Mouse (Mus musculus) Muller cell, postnatal 12 days (primary cell): ENCODE measurements at regions not wholly inside any gene's neighbourhood (a gene's known extent, or its start where the extent isn't known, plus 50 kb on each side); places are given as distances from the start of the nearest gene placed in this dataset.

ENCODE experiments used
- DNase-seq: peaks from one replicate; pipeline ENCODE4 v3.0.0-alpha.2; 2015; ENCODE audit errors: inconsistent ontology term

GRCm38 (mm10) chr11:63570646-63571045 is 351.4 kb downstream of the Hs3st3b1 start:
- no peak for DNase-seq

GRCm38 (mm10) chr11:63573271-63573670 is 348.8 kb downstream of the Hs3st3b1 start:
- DNase-seq, result no peak

GRCm38 (mm10) chr11:63583321-63583720 is 338.8 kb downstream of the Hs3st3b1 start:
- no peak for DNase-seq

GRCm38 (mm10) chr11:63585216-63585869 is 336.7 kb downstream of the Hs3st3b1 start:
- no peak for DNase-seq

- no peak for DNase-seq
These were observed 301.9 kb downstream of the Hs3st3b1 start for GRCm38 (mm10) chr11:63620220-63620619.

GRCm38 (mm10) chr11:63630336-63630735 is 291.8 kb downstream of the Hs3st3b1 start:
- DNase-seq, result no peak

- DNase-seq, result no peak
These were observed 265.0 kb downstream of the Hs3st3b1 start for GRCm38 (mm10) chr11:63657057-63657456.

GRCm38 (mm10) chr11:63665268-63665934 is 256.7 kb downstream of the Hs3st3b1 start:
- no peak for DNase-seq

GRCm38 (mm10) chr11:63670477-63670876 is 251.6 kb downstream of the Hs3st3b1 start:
- DNase-seq, result peak; percentile 13

- no peak for DNase-seq
These were observed 250.3 kb downstream of the Hs3st3b1 start for GRCm38 (mm10) chr11:63671816-63672215.

GRCm38 (mm10) chr11:63677921-63678320 is 244.2 kb downstream of the Hs3st3b1 start:
- DNase-seq, result no peak

- no peak for DNase-seq
These were observed 243.6 kb downstream of the Hs3st3b1 start for GRCm38 (mm10) chr11:63678382-63678905.

GRCm38 (mm10) chr11:63679491-63679890 is 242.6 kb downstream of the Hs3st3b1 start:
- DNase-seq, result no peak

GRCm38 (mm10) chr11:63684228-63684980 is 237.7 kb downstream of the Hs3st3b1 start:
- DNase-seq, result no peak

- DNase-seq, result no peak
These were observed 231.0 kb downstream of the Hs3st3b1 start for GRCm38 (mm10) chr11:63691041-63691440.

GRCm38 (mm10) chr11:63704995-63705580 is 217.0 kb downstream of the Hs3st3b1 start:
- DNase-seq, result no peak

- DNase-seq, result no peak
These were observed 216.0 kb downstream of the Hs3st3b1 start for GRCm38 (mm10) chr11:63706057-63706456.

GRCm38 (mm10) chr11:63707093-63707492 is 215.0 kb downstream of the Hs3st3b1 start:
- DNase-seq, result no peak

GRCm38 (mm10) chr11:63708412-63708811 is 213.7 kb downstream of the Hs3st3b1 start:
- no peak for DNase-seq

GRCm38 (mm10) chr11:63712053-63712864 is 209.8 kb downstream of the Hs3st3b1 start:
- no peak for DNase-seq

- no peak for DNase-seq
These were observed 199.8 kb downstream of the Hs3st3b1 start for GRCm38 (mm10) chr11:63722261-63722660.
